In the genomic region with DNA sequence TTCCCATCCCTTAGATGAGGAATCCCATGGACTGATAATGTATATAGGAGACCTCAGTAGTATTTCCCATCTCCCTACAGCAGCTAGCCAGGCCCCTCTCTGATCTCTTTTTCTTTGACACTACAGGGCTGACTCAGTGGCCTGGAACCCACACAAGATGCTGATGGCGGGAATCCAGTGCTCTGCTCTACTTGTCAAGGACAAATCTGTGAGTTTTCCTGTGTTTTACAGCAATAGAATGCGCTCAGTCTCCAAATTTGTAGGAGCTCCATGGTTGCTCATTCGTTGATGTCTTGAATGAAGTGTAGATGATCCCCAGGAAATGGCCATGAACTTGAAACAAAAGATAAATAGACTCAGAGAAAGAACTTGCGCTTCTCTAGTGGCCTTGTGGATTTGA, we compare ENCODE assay signal across 19 mouse cellular contexts. TPM values are rescaled to one million over a fixed set of nuclear protein-coding genes. Genes with fewer than 3 reads are reported as not detected.
"Had no signal": no experiment of that assay in that cellular context is flagged by ENCODE, and none has a peak within 500 bp of the region (broad histone marks: within the 10 kb centered on the region; RNA-seq: fewer than 3 reads in every experiment).

No protein-coding gene starts in this region.

- DNase-seq: kidney, adult 18-20 months; kidney, adult 9 months; kidney, postnatal 14 days; liver, postnatal 0 days; lung, embryonic 14.5 days; lung, postnatal 4 days; midbrain, embryonic 14.5 days; thymus, adult 18-20 months; thymus, postnatal 4 days had no signal

- H3K4me3 ChIP-seq: layer of hippocampus, adult 2 months; limb, embryonic 12.5 days; limb, embryonic 15.5 days; neural tube, embryonic 13.5 days had no signal

- H3K27ac ChIP-seq: layer of hippocampus, adult 2 months; limb, embryonic 12.5 days; liver, embryonic 14.5 days; neural tube, embryonic 13.5 days had no signal

RNA-seq across cellular contexts. Expression of gene Gadl1, which starts 56.9 kb away (rescaled TPM):
- total RNA-seq: megakaryocyte-erythroid progenitor cell, adult 5-6 weeks; neutrophil, adult 5-6 weeks had no signal
- polyA plus RNA-seq: large intestine, adult 2 months; small intestine, adult 2 months; spleen, adult 2 months had no signal
